In the genomic region with DNA sequence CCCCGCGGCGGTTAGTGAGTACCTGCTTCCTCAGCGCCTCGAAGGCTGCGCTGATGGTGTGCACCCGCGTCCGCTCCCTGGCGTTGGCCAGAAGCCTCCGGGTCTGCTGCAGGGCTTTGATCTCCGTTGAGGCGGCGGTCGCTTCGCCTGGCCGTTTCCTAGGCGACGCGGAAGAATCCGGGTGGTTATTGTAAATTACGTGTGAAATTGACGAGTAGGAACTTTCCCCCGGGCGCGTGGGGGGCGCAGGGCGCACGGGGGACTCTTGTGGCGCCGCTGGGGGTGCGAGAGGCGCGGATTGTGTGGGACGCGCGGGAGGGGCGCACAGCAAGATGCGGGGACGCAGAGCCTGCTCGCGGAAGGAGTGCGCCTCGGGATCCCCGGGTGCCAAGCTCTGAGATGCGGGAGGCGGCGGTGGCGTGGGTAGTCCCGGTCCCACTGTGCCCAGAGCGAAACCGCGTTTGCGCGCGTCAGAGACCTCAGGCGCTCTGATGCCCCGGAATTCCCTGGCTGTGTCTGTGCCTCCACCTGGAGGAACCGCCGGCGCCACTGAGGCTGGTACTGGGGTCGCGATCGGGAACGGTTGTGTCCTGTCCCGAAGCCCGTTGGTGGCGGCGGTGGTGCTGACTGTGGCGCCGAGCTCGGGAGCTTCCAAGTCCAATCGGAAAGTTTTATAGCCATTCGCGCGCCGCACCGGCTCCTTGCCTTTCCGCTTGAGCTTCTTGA, we compare ENCODE assay signal across 9 mouse cellular contexts. TPM values are rescaled to one million over a fixed set of nuclear protein-coding genes. Genes with fewer than 3 reads are reported as not detected.
DNase-seq lines count a peak whose midpoint lies in the region; ATAC-seq and TF ChIP-seq lines count a peak whose summit lies in the region.
"Had no signal": no experiment of that assay in that cellular context is flagged by ENCODE, and none has a peak within 500 bp of the region (broad histone marks: within the 10 kb centered on the region; RNA-seq: fewer than 3 reads in every experiment).

No protein-coding gene starts in this region.

- H3K9me3 ChIP-seq in intestine, embryonic 14.5 days (ENCODE audit: control insufficient read depth, low read length): no peaks in the 10 kb centered on the region
- no peaks in the 10 kb centered on the region for H3K9me3 ChIP-seq in lung, postnatal 0 days (ENCODE audit: low read length)

- TF ChIP-seq POLR2A in heart, adult 2 months (IDR thresholded peaks at IDR 0.05; ENCODE audit: insufficient read depth, low read depth, low read length): no peak
- no peak for TF ChIP-seq POLR2A in embryonic fibroblast, embryonic 13.5 days (IDR thresholded peaks at IDR 0.05; ENCODE audit: low read depth, low read length)
- TF ChIP-seq POLR2A in small intestine, adult 2 months (IDR thresholded peaks at IDR 0.05; ENCODE audit: low read depth, low read length): no peak

- H3K79me2 ChIP-seq in heart, adult 2 months (replicated peaks; ENCODE audit: control insufficient read depth, insufficient read depth, low read length): peaks cover 1% of the 10 kb centered on the region

- peak overlapping the region; percentile 77 for H3K4me3 ChIP-seq in heart, adult 2 months
- H3K4me3 ChIP-seq in embryonic fibroblast, embryonic 13.5 days (ENCODE audit: insufficient read depth, low read length): peak overlapping the region; percentile 48
- H3K4me3 ChIP-seq in intestine, embryonic 14.5 days (ENCODE audit: low read depth, low read length): peak overlapping the region; percentile 63
- peak overlapping the region; percentile 71 for H3K4me3 ChIP-seq in lung, postnatal 0 days (ENCODE audit: low read depth, low read length)
- peak overlapping the region; percentile 77 for H3K4me3 ChIP-seq in small intestine, adult 2 months (ENCODE audit: low read depth, low read length)

- peak overlapping the region; percentile 70 for H3K9ac ChIP-seq in heart, adult 2 months (ENCODE audit: low read depth, low read length)
- peak overlapping the region; percentile 45 for H3K9ac ChIP-seq in intestine, embryonic 14.5 days (ENCODE audit: low read length)
- H3K9ac ChIP-seq in lung, postnatal 0 days (replicated peaks; ENCODE audit: low read depth): peak overlapping the region; percentile 63

- peaks cover 17% of the 10 kb centered on the region for H3K4me1 ChIP-seq in heart, adult 2 months (ENCODE audit: control insufficient read depth, insufficient read depth, low read length)
- no peaks in the 10 kb centered on the region for H3K4me1 ChIP-seq in embryonic fibroblast, embryonic 13.5 days (ENCODE audit: control insufficient read depth, insufficient read depth, low read length)
- H3K4me1 ChIP-seq in intestine, embryonic 14.5 days (replicated peaks; ENCODE audit: control insufficient read depth, insufficient read depth, low read length): peaks cover 21% of the 10 kb centered on the region
- H3K4me1 ChIP-seq in lung, postnatal 0 days (ENCODE audit: insufficient read depth, low read depth, low read length): peaks cover 18% of the 10 kb centered on the region; the same call in 1 of the 2 replicates
- H3K4me1 ChIP-seq in small intestine, adult 2 months (ENCODE audit: control insufficient read depth, insufficient read depth, insufficient read length, low read length): peaks cover 15% of the 10 kb centered on the region

- ATAC-seq in intestine, embryonic 14.5 days (replicated peaks; ENCODE audit: low FRiP score, low TSS enrichment, low read depth): peak; percentile 58; the same call in 1 of the 2 replicates
- ATAC-seq in lung, postnatal 0 days: peak; percentile 25

- no peak for TF ChIP-seq EP300 in heart, adult 2 months (IDR thresholded peaks at IDR 0.05; ENCODE audit: insufficient read depth, low read depth, low read length)
- no peak for TF ChIP-seq EP300 in lung, postnatal 0 days (IDR thresholded peaks at IDR 0.05)

- H3K27me3 ChIP-seq in heart, adult 2 months (ENCODE audit: control insufficient read depth, insufficient read depth, low read length): no peaks in the 10 kb centered on the region
- H3K27me3 ChIP-seq in intestine, embryonic 14.5 days (replicated peaks; ENCODE audit: control insufficient read depth, insufficient read depth, low read length): peaks cover 24% of the 10 kb centered on the region; the same call in 1 of the 2 replicates
- no peaks in the 10 kb centered on the region for H3K27me3 ChIP-seq in lung, postnatal 0 days (replicated peaks; ENCODE audit: insufficient read depth, low read length)
- H3K27me3 ChIP-seq in small intestine, adult 2 months (ENCODE audit: control insufficient read depth, insufficient read depth, low read length): peaks cover 9% of the 10 kb centered on the region

- intact Hi-C loops in heart, adult 2 months (cut with DNase I): loop anchor here (1.0 kb wide), 1 partner anchor 17 kb away; no protein-coding TSS in a partner anchor

- under 1% methylated on average over 79 of the region's 79 CpGs for WGBS in heart, adult 2 months
- under 1% methylated on average over 79 of the region's 79 CpGs for WGBS in intestine, embryonic 14.5 days
- WGBS in lung, postnatal 0 days: 1% methylated on average over 76 of the region's 79 CpGs
- under 1% methylated on average over 79 of the region's 79 CpGs for WGBS in small intestine, adult 2 months

- no peaks in the 10 kb centered on the region for H3K36me3 ChIP-seq in heart, adult 2 months (ENCODE audit: control insufficient read depth, insufficient read depth, low read length)
- H3K36me3 ChIP-seq in intestine, embryonic 14.5 days (ENCODE audit: control insufficient read depth, insufficient read depth, low read length): no peaks in the 10 kb centered on the region
- no peaks in the 10 kb centered on the region for H3K36me3 ChIP-seq in lung, postnatal 0 days (ENCODE audit: insufficient read depth, low read length)
- no peaks in the 10 kb centered on the region for H3K36me3 ChIP-seq in small intestine, adult 2 months (ENCODE audit: control insufficient read depth, insufficient read depth, low read length)

- peak overlapping the region; percentile 99 for H3K4me2 ChIP-seq in intestine, embryonic 14.5 days (ENCODE audit: low read length)
- peak overlapping the region; percentile 89 for H3K4me2 ChIP-seq in lung, postnatal 0 days (replicated peaks; ENCODE audit: low read depth, low read length)

- peak; percentile 28 for TF ChIP-seq CTCF in heart, adult 2 months (IDR thresholded peaks at IDR 0.05)
- TF ChIP-seq CTCF in embryonic fibroblast, embryonic 13.5 days (IDR thresholded peaks at IDR 0.05; ENCODE audit: borderline replicate concordance, insufficient read depth, low read length): no peak
- peak; percentile 28 for TF ChIP-seq CTCF in lung, postnatal 0 days (IDR thresholded peaks at IDR 0.05)
- no peak for TF ChIP-seq CTCF in small intestine, adult 2 months (IDR thresholded peaks at IDR 0.05; ENCODE audit: extremely low read depth, insufficient read length, insufficient replicate concordance, low read depth, low read length)

- H3K27ac ChIP-seq in heart, adult 2 months: peak overlapping the region; percentile 93
- H3K27ac ChIP-seq in embryonic fibroblast, embryonic 13.5 days (ENCODE audit: insufficient read depth, low read length): no peak overlapping the region; the same call in 1 of the 2 replicates
- peak overlapping the region; percentile 59; the same call in 1 of the 2 replicates for H3K27ac ChIP-seq in intestine, embryonic 14.5 days (ENCODE audit: low read depth)
- H3K27ac ChIP-seq in lung, postnatal 0 days (ENCODE audit: low read length): peak overlapping the region; percentile 84
- H3K27ac ChIP-seq in small intestine, adult 2 months (ENCODE audit: insufficient read depth, low read depth, low read length): peak overlapping the region; percentile 57
- H3K27ac ChIP-seq: macrophage had no signal

- DNase-seq in heart, adult 2 months: no peak
- no peak for DNase-seq in heart, adult 8-10 months (ENCODE audit: low spot score)
- peak; percentile 72 for DNase-seq in Muller cell, postnatal 12 days (ENCODE audit: inconsistent ontology term)
- DNase-seq in intestine, embryonic 14.5 days (ENCODE audit: low spot score): peak; percentile 81
- peak; percentile 66 for DNase-seq in lung, postnatal 0 days (ENCODE audit: low spot score)
- DNase-seq in layer of hippocampus, adult 8-10 months (ENCODE audit: low spot score in 2 of 2): no peak

RNA-seq across cellular contexts. Expression of a gene that starts 0.8 kb away (rescaled TPM):
- 10 to 100 TPM; 11.0 to 13.5 TPM for total RNA-seq in heart, adult 2 months (2021)
- 9.3 and 12.7 TPM in 2 replicates for polyA plus RNA-seq in heart, adult 2 months (2012; rRNA removed)
- 10 to 100 TPM in 2 of 4 experiments, 1 to 10 TPM in 2; 9.6 to 10.9 (median 10.1) TPM for total RNA-seq in heart, adult 8-10 months (2022)
- polyA plus RNA-seq in embryonic fibroblast, embryonic 13.5 days (2011; ENCODE audit: insufficient read length, low read depth, missing spikeins): 14.0 and 16.2 TPM in 2 replicates
- 7.3 and 8.7 TPM in 2 replicates for polyA plus RNA-seq in intestine, embryonic 14.5 days (2014; fragmentation: Nextera tagmentation; extraction: Ambion mirVana)
- 17.3 and 20.6 TPM in 2 replicates for polyA plus RNA-seq in lung, postnatal 0 days (2015; fragmentation: Nextera tagmentation; extraction: Ambion mirVana)
- 4.9 and 9.1 TPM in 2 replicates for polyA plus RNA-seq in small intestine, adult 2 months (2012; rRNA removed)
- 1 to 10 TPM; 2.5 to 3.4 (median 3.3) TPM for total RNA-seq in layer of hippocampus, adult 8-10 months (2022)
- polyA plus RNA-seq: macrophage had no signal

Comparison
In these comparisons a context has a peak if more than half of its experiments do, and no peak if none do; other contexts are left out.
1. DNase-seq: peak in Muller cell, postnatal 12 days (single experiment), intestine, embryonic 14.5 days (single experiment) and lung, postnatal 0 days (single experiment); none in heart, adult 2 months (0 of 2), heart, adult 8-10 months (single experiment) and layer of hippocampus, adult 8-10 months (0 of 2).
2. CTCF ChIP-seq: peak in heart, adult 2 months (single experiment) and lung, postnatal 0 days (single experiment); none in embryonic fibroblast, embryonic 13.5 days (single experiment) and small intestine, adult 2 months (single experiment).
3. Peak in every context shown above with its lines, with median percentiles within 50 percentile points of each other: H3K4me3 ChIP-seq and H3K9ac ChIP-seq.